Mouse (Mus musculus): ENCODE measurements around the gene Atat1. TPM values are rescaled to one million over a fixed set of nuclear protein-coding genes. Genes with fewer than 3 reads are reported as not detected.

The Atat1 gene
- polyA plus RNA-seq, 1 experiment from 2014 or later, result 28.4 TPM

- Histone ChIP-seq H3K27me3 (ENCODE audit: insufficient read depth, low read length) (no peaks in the 10 kb centered on the region), H3K9me3 (replicated peaks; ENCODE audit: low read length) (no peaks in the 10 kb centered on the region), H3K4me3 (replicated peaks; ENCODE audit: low read depth, low read length) (no peak overlapping the region), H3K4me2 (ENCODE audit: low read length) (no peak overlapping the region), H3K27ac (no peak overlapping the region), H3K4me1 (replicated peaks; ENCODE audit: insufficient read depth, low read length) (peaks cover 18% of the 10 kb centered on the region; the same call in 1 of the 2 replicates), H3K9ac (ENCODE audit: low read depth, low read length) (no peak overlapping the region), H3K36me3 (ENCODE audit: insufficient read depth, low read length) (peaks cover 44% of the 10 kb centered on the region)
- WGBS, result 88% methylated on average over 4 of the region's 4 CpGs
- no peak for TF ChIP-seq CTCF (IDR thresholded peaks at IDR 0.05; ENCODE audit: low read depth)
- DNase-seq (ENCODE audit: low spot score) (no peak), ATAC-seq (replicated peaks; ENCODE audit: low FRiP score, low read depth) (no peak)
Observed at GRCm38 (mm10) chr17:35923281-35923680, 13.4 kb upstream of the Atat1 start.

- 86% methylated on average over 3 of the region's 3 CpGs for WGBS
- no peak overlapping the region for H3K9ac ChIP-seq (ENCODE audit: low read depth, low read length)
- no peak for DNase-seq (ENCODE audit: low spot score)
Observed at GRCm38 (mm10) chr17:35922566-35922965, 12.7 kb upstream of the Atat1 start.

GRCm38 (mm10) chr17:35921710-35922109 lies 11.8 kb upstream of the Atat1 start:
- no peak for TF ChIP-seq CTCF (IDR thresholded peaks at IDR 0.05; ENCODE audit: low read depth)
- 72% methylated on average over 4 of the region's 4 CpGs for WGBS
- Histone ChIP-seq H3K9ac (ENCODE audit: low read depth, low read length) (no peak overlapping the region), H3K4me2 (ENCODE audit: low read length) (no peak overlapping the region), H3K27me3 (ENCODE audit: insufficient read depth, low read length) (no peaks in the 10 kb centered on the region), H3K27ac (0 out of 2 replicates have a peak overlapping the region, but pooled peaks have one; percentile 0), H3K4me3 (replicated peaks; ENCODE audit: low read depth, low read length) (no peak overlapping the region), H3K4me1 (replicated peaks; ENCODE audit: insufficient read depth, low read length) (peaks cover 18% of the 10 kb centered on the region; the same call in 1 of the 2 replicates), H3K36me3 (ENCODE audit: insufficient read depth, low read length) (peaks cover 32% of the 10 kb centered on the region), H3K9me3 (replicated peaks; ENCODE audit: low read length) (no peaks in the 10 kb centered on the region)
- DNase-seq (ENCODE audit: low spot score) (no peak), ATAC-seq (replicated peaks; ENCODE audit: low FRiP score, low read depth) (no peak)

More at GRCm38 (mm10) chr17:35922566-35922965, 12.7 kb upstream of the Atat1 start:
- Histone ChIP-seq H3K9me3 (replicated peaks; ENCODE audit: low read length) (no peaks in the 10 kb centered on the region), H3K4me3 (replicated peaks; ENCODE audit: low read depth, low read length) (no peak overlapping the region), H3K4me2 (ENCODE audit: low read length) (no peak overlapping the region), H3K36me3 (ENCODE audit: insufficient read depth, low read length) (peaks cover 37% of the 10 kb centered on the region), H3K27me3 (ENCODE audit: insufficient read depth, low read length) (no peaks in the 10 kb centered on the region), H3K27ac (no peak overlapping the region), H3K4me1 (replicated peaks; ENCODE audit: insufficient read depth, low read length) (peaks cover 18% of the 10 kb centered on the region; the same call in 1 of the 2 replicates)
- TF ChIP-seq CTCF (IDR thresholded peaks at IDR 0.05; ENCODE audit: low read depth), result no peak
- ATAC-seq (replicated peaks; ENCODE audit: low FRiP score, low read depth), result no peak

GRCm38 (mm10) chr17:35920862-35921562 lies 11.1 kb upstream of the Atat1 start:
- H3K4me2 ChIP-seq (ENCODE audit: low read length), result no peak overlapping the region
- 66% methylated on average over 5 of the region's 5 CpGs for WGBS
- peak overlapping the region; percentile 33; the same call in 1 of the 2 replicates for H3K27ac ChIP-seq
- no peaks in the 10 kb centered on the region for H3K9me3 ChIP-seq (replicated peaks; ENCODE audit: low read length)
- no peak overlapping the region for H3K4me3 ChIP-seq (replicated peaks; ENCODE audit: low read depth, low read length)
- no peak for ATAC-seq (replicated peaks; ENCODE audit: low FRiP score, low read depth)
- H3K27me3 ChIP-seq (ENCODE audit: insufficient read depth, low read length), result no peaks in the 10 kb centered on the region
- peaks cover 18% of the 10 kb centered on the region; the same call in 1 of the 2 replicates for H3K4me1 ChIP-seq (replicated peaks; ENCODE audit: insufficient read depth, low read length)
- peak; percentile 85 for DNase-seq (ENCODE audit: low spot score)
- TF ChIP-seq CTCF (IDR thresholded peaks at IDR 0.05; ENCODE audit: low read depth), result peak; percentile 79
- H3K36me3 ChIP-seq (ENCODE audit: insufficient read depth, low read length), result peaks cover 25% of the 10 kb centered on the region
- H3K9ac ChIP-seq (ENCODE audit: low read depth, low read length), result no peak overlapping the region

GRCm38 (mm10) chr17:35920384-35920783 lies 10.5 kb upstream of the Atat1 start:
- H3K9me3 ChIP-seq (replicated peaks; ENCODE audit: low read length), result no peaks in the 10 kb centered on the region
- no peak overlapping the region for H3K4me2 ChIP-seq (ENCODE audit: low read length)
- no peaks in the 10 kb centered on the region for H3K27me3 ChIP-seq (ENCODE audit: insufficient read depth, low read length)
- H3K27ac ChIP-seq, result peak overlapping the region; percentile 98; the same call in 1 of the 2 replicates
- H3K9ac ChIP-seq (ENCODE audit: low read depth, low read length), result no peak overlapping the region
- WGBS, result 89% methylated on average over 1 of the region's 1 CpGs
- peaks cover 23% of the 10 kb centered on the region for H3K36me3 ChIP-seq (ENCODE audit: insufficient read depth, low read length)
- DNase-seq (ENCODE audit: low spot score) (no peak), ATAC-seq (replicated peaks; ENCODE audit: low FRiP score, low read depth) (no peak)
- no peak for TF ChIP-seq CTCF (IDR thresholded peaks at IDR 0.05; ENCODE audit: low read depth)
- H3K4me3 ChIP-seq (replicated peaks; ENCODE audit: low read depth, low read length), result no peak overlapping the region
- H3K4me1 ChIP-seq (replicated peaks; ENCODE audit: insufficient read depth, low read length), result peaks cover 20% of the 10 kb centered on the region; the same call in 1 of the 2 replicates

GRCm38 (mm10) chr17:35919864-35920301 lies 10.0 kb upstream of the Atat1 start:
- no peak for ATAC-seq (replicated peaks; ENCODE audit: low FRiP score, low read depth)
- TF ChIP-seq CTCF (IDR thresholded peaks at IDR 0.05; ENCODE audit: low read depth), result no peak

More at GRCm38 (mm10) chr17:35919864-35920301, 10.0 kb upstream of the Atat1 start:
- Histone ChIP-seq H3K4me1 (replicated peaks; ENCODE audit: insufficient read depth, low read length) (peaks cover 22% of the 10 kb centered on the region; the same call in 1 of the 2 replicates), H3K27ac (peak overlapping the region; percentile 98), H3K9me3 (replicated peaks; ENCODE audit: low read length) (no peaks in the 10 kb centered on the region), H3K27me3 (ENCODE audit: insufficient read depth, low read length) (no peaks in the 10 kb centered on the region), H3K4me3 (replicated peaks; ENCODE audit: low read depth, low read length) (peak overlapping the region; percentile 66; the same call in 1 of the 2 replicates), H3K9ac (ENCODE audit: low read depth, low read length) (peak overlapping the region; percentile 96; the same call in 1 of the 2 replicates), H3K4me2 (ENCODE audit: low read length) (peak overlapping the region; percentile 65), H3K36me3 (ENCODE audit: insufficient read depth, low read length) (peaks cover 18% of the 10 kb centered on the region; the same call in 1 of the 2 replicates)
- DNase-seq (ENCODE audit: low spot score), result peak; percentile 40
- 34% methylated on average over 6 of the region's 6 CpGs for WGBS
